Mouse (Mus musculus) hindbrain, embryonic 15.5 days (tissue): ENCODE measurements around the gene Trmt112. TPM values are rescaled to one million over a fixed set of nuclear protein-coding genes. Genes with fewer than 3 reads are reported as not detected.
"Not testable (repeated sequence)": the region's sequence is repeated elsewhere in the genome, so short reads cannot be mapped to it uniquely, and the experiment has no call there.

Experiments
- ATAC-seq: fragments of 200-750 bp; cut with Nextera tagmentation; 2 replicates; pipeline ENCODE4 v1.8.0; 2017; ENCODE audit warnings: low read depth, moderate number of reproducible peaks, moderate TSS enrichment; ENCODE audit not compliant: low FRiP score
- H3K27ac ChIP-seq: fragments of 300-500 bp; sonication (generic); replicated peaks from 2 replicates; pipeline ENCODE4 v1.5.1; 2015; ENCODE audit warnings: mild to moderate bottlenecking, inconsistent platforms
- H3K27me3 ChIP-seq: fragments of 300-500 bp; sonication (generic); 2 replicates; pipeline ENCODE4 v1.6.1; 2015; ENCODE audit warnings: control low read depth, inconsistent platforms
- H3K36me3 ChIP-seq: fragments of 300-500 bp; sonication (generic); 2 replicates; pipeline ENCODE4 v1.6.1; 2015; ENCODE audit warnings: control low read depth, inconsistent platforms
- H3K4me1 ChIP-seq: fragments of 300-500 bp; sonication (generic); replicated peaks from 2 replicates; pipeline ENCODE4 v1.6.1; 2015; ENCODE audit warnings: control low read depth, inconsistent platforms
- H3K4me2 ChIP-seq: fragments of 300-500 bp; sonication (generic); 2 replicates; pipeline ENCODE4 v1.6.1; 2015; ENCODE audit warnings: moderate library complexity, mild to moderate bottlenecking, inconsistent platforms
- H3K4me3 ChIP-seq: fragments of 300-500 bp; sonication (generic); 2 replicates; pipeline ENCODE4 v1.5.1; 2015; ENCODE audit warnings: mild to moderate bottlenecking, inconsistent platforms
- H3K9ac ChIP-seq: fragments of 300-500 bp; sonication (generic); 2 replicates; pipeline ENCODE4 v1.6.1; 2015; ENCODE audit warnings: inconsistent platforms
- H3K9me3 ChIP-seq: fragments of 300-500 bp; sonication (generic); 2 replicates; pipeline ENCODE4 v1.6.1; 2016; ENCODE audit warnings: control low read depth, inconsistent platforms
- WGBS: fragments of 180-500 bp; shearing (Covaris S2); methylation state at CpG from one replicate; pipeline ENCODE4 v1.1.7; 2015; 5-methylcytosine and 5-hydroxymethylcytosine counted together
- polyA plus RNA-seq: library from polyadenylated mRNA; unstranded; fragments of >200 nt; fragmentation: Nextera tagmentation; extraction: Ambion mirVana; gene quantifications from 2 replicates; pipeline ENCODE4 v1.2.1, GENCODE M21; 2015

The Trmt112 gene
- polyA plus RNA-seq, 1 experiment from 2014 or later, result 104 TPM

- no peak overlapping the region for H3K9ac ChIP-seq
- H3K4me3 ChIP-seq, result no peak overlapping the region
- no peaks in the 10 kb centered on the region for H3K27me3 ChIP-seq
- H3K36me3 ChIP-seq, result no peaks in the 10 kb centered on the region
- ATAC-seq, result no peak
- no peak overlapping the region for H3K4me2 ChIP-seq
- no peak overlapping the region for H3K27ac ChIP-seq
- WGBS, result 93% methylated on average over 14 of the region's 14 CpGs
- no peaks in the 10 kb centered on the region for H3K4me1 ChIP-seq
- no peaks in the 10 kb centered on the region for H3K9me3 ChIP-seq
Observed at GRCm38 (mm10) chr19:6893731-6894451, 15.6 kb upstream of the Trmt112 start.

GRCm38 (mm10) chr19:6895608-6896305, 13.7 kb upstream of the Trmt112 start:
- not testable (repeated sequence) for H3K27me3 ChIP-seq, H3K4me2 ChIP-seq, H3K27ac ChIP-seq, H3K9ac ChIP-seq, H3K9me3 ChIP-seq, H3K4me1 ChIP-seq, H3K36me3 ChIP-seq, ATAC-seq, H3K4me3 ChIP-seq
- 90% methylated on average over 18 of the region's 18 CpGs for WGBS

- WGBS, result 81% methylated on average over 4 of the region's 4 CpGs
- no peak for ATAC-seq
- Histone ChIP-seq H3K4me3 (no peak overlapping the region), H3K4me2 (no peak overlapping the region), H3K9ac (no peak overlapping the region), H3K27ac (no peak overlapping the region), H3K4me1 (no peaks in the 10 kb centered on the region), H3K36me3 (peaks cover 3% of the 10 kb centered on the region; the same call in 1 of the 2 replicates), H3K27me3 (no peaks in the 10 kb centered on the region), H3K9me3 (no peaks in the 10 kb centered on the region)
Observed at GRCm38 (mm10) chr19:6899641-6900040, 9.9 kb upstream of the Trmt112 start.

GRCm38 (mm10) chr19:6903031-6903430, 6.5 kb upstream of the Trmt112 start:
- Histone ChIP-seq H3K9ac (no peak overlapping the region), H3K4me1 (peaks cover 14% of the 10 kb centered on the region), H3K27ac (no peak overlapping the region), H3K27me3 (no peaks in the 10 kb centered on the region), H3K4me2 (no peak overlapping the region), H3K9me3 (no peaks in the 10 kb centered on the region), H3K36me3 (peaks cover 25% of the 10 kb centered on the region), H3K4me3 (no peak overlapping the region)
- WGBS, result 88% methylated on average over 1 of the region's 1 CpGs
- ATAC-seq, result no peak

GRCm38 (mm10) chr19:6904846-6905245, 4.7 kb upstream of the Trmt112 start:
- Histone ChIP-seq H3K9me3 (no peaks in the 10 kb centered on the region), H3K4me1 (peaks cover 24% of the 10 kb centered on the region)
- 85% methylated on average over 2 of the region's 2 CpGs for WGBS

GRCm38 (mm10) chr19:6905498-6906159, 3.9 kb upstream of the Trmt112 start:
- peaks cover 25% of the 10 kb centered on the region for H3K36me3 ChIP-seq
- 98% methylated on average over 11 of the region's 11 CpGs for WGBS
- H3K4me3 ChIP-seq, result no peak overlapping the region
- peaks cover 26% of the 10 kb centered on the region for H3K4me1 ChIP-seq
- no peaks in the 10 kb centered on the region for H3K9me3 ChIP-seq
- H3K4me2 ChIP-seq, result no peak overlapping the region
- no peaks in the 10 kb centered on the region for H3K27me3 ChIP-seq
- no peak overlapping the region for H3K27ac ChIP-seq
- H3K9ac ChIP-seq, result no peak overlapping the region
- no peak for ATAC-seq

More at GRCm38 (mm10) chr19:6904846-6905245, 4.7 kb upstream of the Trmt112 start:
- Histone ChIP-seq H3K27me3 (no peaks in the 10 kb centered on the region), H3K4me2 (no peak overlapping the region), H3K9ac (no peak overlapping the region), H3K27ac (no peak overlapping the region), H3K36me3 (peaks cover 25% of the 10 kb centered on the region), H3K4me3 (no peak overlapping the region)
- ATAC-seq, result no peak

- Histone ChIP-seq H3K27me3 (no peaks in the 10 kb centered on the region), H3K4me2 (no peak overlapping the region), H3K4me3 (no peak overlapping the region), H3K4me1 (peaks cover 30% of the 10 kb centered on the region), H3K36me3 (peaks cover 25% of the 10 kb centered on the region), H3K9me3 (no peaks in the 10 kb centered on the region), H3K27ac (no peak overlapping the region), H3K9ac (no peak overlapping the region)
- no peak for ATAC-seq
- WGBS, result 85% methylated on average over 3 of the region's 3 CpGs
Observed at GRCm38 (mm10) chr19:6906199-6906598, 3.3 kb upstream of the Trmt112 start.

GRCm38 (mm10) chr19:6907094-6907493, 2.4 kb upstream of the Trmt112 start:
- no peak for ATAC-seq
- peaks cover 34% of the 10 kb centered on the region for H3K36me3 ChIP-seq

GRCm38 (mm10) chr19:6907811-6908540, 1.5 kb upstream of the Trmt112 start:
- no peak for ATAC-seq
- Histone ChIP-seq H3K27ac (no peak overlapping the region), H3K9me3 (no peaks in the 10 kb centered on the region), H3K36me3 (peaks cover 42% of the 10 kb centered on the region), H3K4me3 (peak overlapping the region; percentile 52), H3K9ac (0 out of 2 replicates have a peak overlapping the region, but pooled peaks have one; percentile 0), H3K27me3 (no peaks in the 10 kb centered on the region), H3K4me2 (peak overlapping the region; percentile 82), H3K4me1 (peaks cover 37% of the 10 kb centered on the region)
- WGBS, result 84% methylated on average over 7 of the region's 7 CpGs

More at GRCm38 (mm10) chr19:6907094-6907493, 2.4 kb upstream of the Trmt112 start:
- Histone ChIP-seq H3K27ac (no peak overlapping the region), H3K4me3 (no peak overlapping the region), H3K9ac (no peak overlapping the region), H3K9me3 (no peaks in the 10 kb centered on the region), H3K4me1 (peaks cover 37% of the 10 kb centered on the region), H3K4me2 (no peak overlapping the region), H3K27me3 (no peaks in the 10 kb centered on the region)
- 94% methylated on average over 8 of the region's 8 CpGs for WGBS

GRCm38 (mm10) chr19:6909021-6909420, 477 bp upstream of the Trmt112 start:
- no peaks in the 10 kb centered on the region for H3K27me3 ChIP-seq
- H3K9me3 ChIP-seq, result no peaks in the 10 kb centered on the region
- peaks cover 37% of the 10 kb centered on the region for H3K4me1 ChIP-seq
- peak overlapping the region; percentile 99 for H3K27ac ChIP-seq
- H3K36me3 ChIP-seq, result peaks cover 52% of the 10 kb centered on the region
- no peak for ATAC-seq
- WGBS, result 14% methylated on average over 11 of the region's 11 CpGs
- H3K9ac ChIP-seq, result peak overlapping the region; percentile 70
- peak overlapping the region; percentile 82 for H3K4me2 ChIP-seq
- H3K4me3 ChIP-seq, result peak overlapping the region; percentile 52

GRCm38 (mm10) chr19:6910306-6910705, 808 bp downstream of the Trmt112 start:
- H3K27me3 ChIP-seq, H3K9me3 ChIP-seq, ATAC-seq: not testable (repeated sequence)
- Histone ChIP-seq H3K4me1 (peaks cover 37% of the 10 kb centered on the region), H3K27ac (peak overlapping the region; percentile 99), H3K4me2 (peak overlapping the region; percentile 82), H3K9ac (peak overlapping the region; percentile 70), H3K36me3 (peaks cover 43% of the 10 kb centered on the region), H3K4me3 (peak overlapping the region; percentile 52)
- under 1% methylated on average over 30 of the region's 30 CpGs for WGBS
